Mouse (Mus musculus) yolk sac, embryonic 10.5 days (tissue): Measurements from ENCODE around the gene Prss38.
A peak's percentile ranks its signal among the peaks of the same experiment; 100 is the strongest.
"Not testable (repeated sequence)": the region's sequence is repeated elsewhere in the genome, so short reads cannot be mapped to it uniquely, and the experiment has no call there.

Experiments
- DNase-seq: peaks from one replicate; pipeline ENCODE4 v3.0.0-alpha.2; 2017; ENCODE audit warnings: low spot score

Gene Prss38

GRCm38 (mm10) chr11:59369848-59370247 is 5.6 kb downstream of the Prss38 start:
- DNase-seq = no peak

- not testable (repeated sequence) for DNase-seq
These were observed 7.5 kb downstream of the Prss38 start for GRCm38 (mm10) chr11:59367955-59368354.

- no peak for DNase-seq
These were observed 8.8 kb downstream of the Prss38 start for GRCm38 (mm10) chr11:59366633-59367032.

GRCm38 (mm10) chr11:59366031-59366430 is 9.4 kb downstream of the Prss38 start:
- DNase-seq = no peak

- no peak for DNase-seq
These were observed 11.0 kb downstream of the Prss38 start for GRCm38 (mm10) chr11:59364417-59364816.

GRCm38 (mm10) chr11:59364007-59364406 is 11.4 kb downstream of the Prss38 start:
- no peak for DNase-seq

GRCm38 (mm10) chr11:59361291-59361690 is 14.2 kb downstream of the Prss38 start:
- no peak for DNase-seq

- no peak for DNase-seq
These were observed 18.6 kb downstream of the Prss38 start for GRCm38 (mm10) chr11:59356874-59357289.

- no peak for DNase-seq
These were observed 20.7 kb downstream of the Prss38 start for GRCm38 (mm10) chr11:59354793-59355192.

GRCm38 (mm10) chr11:59350326-59350725 is 25.1 kb downstream of the Prss38 start:
- peak; percentile 37 for DNase-seq

- no peak for DNase-seq
These were observed 29.1 kb downstream of the Prss38 start for GRCm38 (mm10) chr11:59346166-59346910.

GRCm38 (mm10) chr11:59342956-59343355 is 32.5 kb downstream of the Prss38 start:
- DNase-seq = no peak

GRCm38 (mm10) chr11:59338736-59339120 is 36.7 kb downstream of the Prss38 start:
- no peak for DNase-seq

GRCm38 (mm10) chr11:59337955-59338735 is 37.3 kb downstream of the Prss38 start:
- DNase-seq = no peak

GRCm38 (mm10) chr11:59336381-59336780 is 39.1 kb downstream of the Prss38 start:
- DNase-seq = peak; percentile 33

- DNase-seq = no peak
These were observed 39.5 kb downstream of the Prss38 start for GRCm38 (mm10) chr11:59335942-59336341.

GRCm38 (mm10) chr11:59335150-59335549 is 40.3 kb downstream of the Prss38 start:
- no peak for DNase-seq

GRCm38 (mm10) chr11:59332938-59333337 is 42.5 kb downstream of the Prss38 start:
- no peak for DNase-seq

GRCm38 (mm10) chr11:59331167-59331869 is 44.1 kb downstream of the Prss38 start:
- DNase-seq = no peak

GRCm38 (mm10) chr11:59330560-59330959 is 44.9 kb downstream of the Prss38 start:
- DNase-seq = no peak

GRCm38 (mm10) chr11:59329616-59330015 is 45.8 kb downstream of the Prss38 start:
- no peak for DNase-seq

- no peak for DNase-seq
These were observed 47.8 kb downstream of the Prss38 start for GRCm38 (mm10) chr11:59327625-59328024.

GRCm38 (mm10) chr11:59324777-59325176 is 50.7 kb downstream of the Prss38 start:
- DNase-seq = no peak
